Mouse (Mus musculus): ENCODE results near the gene Kif19a.

The Kif19a gene

GRCm38 (mm10) chr11:114807025-114807424 is 41.8 kb downstream of the Kif19a start:
- in situ Hi-C loops (cut with MboI), result no loop called here

- in situ Hi-C loops (cut with MboI), result no loop called here
Measured at GRCm38 (mm10) chr11:114807686-114808427, 42.7 kb downstream of the Kif19a start.

- in situ Hi-C loops (cut with MboI), result no loop called here
Measured at GRCm38 (mm10) chr11:114809371-114809770, 44.2 kb downstream of the Kif19a start.

GRCm38 (mm10) chr11:114810344-114810743 is 45.2 kb downstream of the Kif19a start:
- in situ Hi-C loops (cut with MboI), result loop anchor here (10.0 kb wide), 1 partner anchor 84 kb away; the partner anchor contains the start of gene Cd300a

GRCm38 (mm10) chr11:114812731-114813240 is 47.6 kb downstream of the Kif19a start:
- in situ Hi-C loops (cut with MboI), result loop anchor here (10.0 kb wide), 1 partner anchor 82 kb away; the partner anchor contains the start of gene Cd300a

GRCm38 (mm10) chr11:114814873-114815592 is 49.8 kb downstream of the Kif19a start:
- in situ Hi-C loops (cut with MboI), result loop anchor here (10.0 kb wide), 1 partner anchor 80 kb away; the partner anchor contains the start of gene Cd300a

- in situ Hi-C loops (cut with MboI), result loop anchor here (10.0 kb wide), 1 partner anchor 78 kb away; the partner anchor contains the start of gene Cd300a
Measured at GRCm38 (mm10) chr11:114816934-114817333, 51.7 kb downstream of the Kif19a start.

GRCm38 (mm10) chr11:114818185-114818584 is 53.0 kb downstream of the Kif19a start:
- in situ Hi-C loops (cut with MboI), result loop anchor here (10.0 kb wide), 1 partner anchor 77 kb away; the partner anchor contains the start of gene Cd300a

- in situ Hi-C loops (cut with MboI), result loop anchor here (10.0 kb wide), 1 partner anchor 76 kb away; the partner anchor contains the start of gene Cd300a
Measured at GRCm38 (mm10) chr11:114819110-114819509, 53.9 kb downstream of the Kif19a start.

- in situ Hi-C loops (cut with MboI), result no loop called here
Measured at GRCm38 (mm10) chr11:114820444-114820843, 55.3 kb downstream of the Kif19a start.

- in situ Hi-C loops (cut with MboI), result no loop called here
Measured at GRCm38 (mm10) chr11:114821325-114821724, 56.1 kb downstream of the Kif19a start.

- in situ Hi-C loops (cut with MboI), result no loop called here
Measured at GRCm38 (mm10) chr11:114822727-114823126, 57.5 kb downstream of the Kif19a start.

- in situ Hi-C loops (cut with MboI), result no loop called here
Measured at GRCm38 (mm10) chr11:114823199-114823725, 58.1 kb downstream of the Kif19a start.

- in situ Hi-C loops (cut with MboI), result no loop called here
Measured at GRCm38 (mm10) chr11:114826686-114827085, 61.5 kb downstream of the Kif19a start.

GRCm38 (mm10) chr11:114829499-114830432 is 64.6 kb downstream of the Kif19a start:
- in situ Hi-C loops (cut with MboI), result no loop called here

GRCm38 (mm10) chr11:114830433-114830773 is 65.2 kb downstream of the Kif19a start:
- in situ Hi-C loops (cut with MboI), result no loop called here

- in situ Hi-C loops (cut with MboI), result no loop called here
Measured at GRCm38 (mm10) chr11:114833166-114833565, 68.0 kb downstream of the Kif19a start.
